Mouse (Mus musculus) spleen, postnatal 36 days (tissue): ENCODE results near the gene Fam178b.

Experiments
- DNase-seq, 2 experiments: peaks; one replicate each; pipeline ENCODE4 v3.0.0; 2022; ENCODE audit warnings: low spot score in 2 of 2, mixed read lengths in 1 of 2

Gene Fam178b

DNA sequence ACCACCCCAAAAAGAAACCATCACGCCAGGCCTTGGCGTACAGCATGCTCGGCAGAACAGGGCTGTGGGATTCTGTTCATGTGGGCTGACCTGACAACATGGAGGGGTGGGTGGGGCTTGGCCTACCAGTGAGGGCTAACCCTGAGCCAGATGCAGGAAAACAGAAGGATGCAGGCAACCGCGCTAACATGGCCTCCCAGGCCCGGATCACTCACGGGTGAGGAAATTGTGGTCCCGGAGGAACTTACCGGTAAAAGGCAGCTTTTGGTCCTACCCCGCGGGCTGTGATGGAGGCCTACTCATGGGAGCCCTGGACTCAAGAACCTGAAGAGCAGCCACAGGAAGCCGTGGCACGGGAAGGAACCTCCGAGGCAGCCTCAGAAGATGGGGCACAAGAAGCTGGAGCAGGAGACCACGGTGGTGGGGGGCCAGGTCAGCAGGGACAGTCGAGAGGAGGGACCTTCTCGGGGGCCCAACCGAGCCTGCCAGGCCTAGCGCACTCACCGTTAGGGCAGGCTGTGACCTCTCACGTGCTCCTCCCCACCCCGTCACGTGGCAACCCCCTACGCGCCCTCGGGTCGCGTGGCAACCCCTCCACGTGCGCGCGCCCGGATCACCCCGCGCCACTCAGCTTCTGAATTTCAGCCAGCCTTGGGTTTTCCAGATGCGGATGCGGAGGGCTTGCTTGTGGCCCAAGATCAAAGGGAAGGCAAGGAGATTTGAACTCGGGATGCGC lies at the start of gene Fam178b:
Gene Fam178b, minus strand, starts transcription at position 564 of the 736 bp plus-strand sequence.
- no peak for DNase-seq

DNA sequence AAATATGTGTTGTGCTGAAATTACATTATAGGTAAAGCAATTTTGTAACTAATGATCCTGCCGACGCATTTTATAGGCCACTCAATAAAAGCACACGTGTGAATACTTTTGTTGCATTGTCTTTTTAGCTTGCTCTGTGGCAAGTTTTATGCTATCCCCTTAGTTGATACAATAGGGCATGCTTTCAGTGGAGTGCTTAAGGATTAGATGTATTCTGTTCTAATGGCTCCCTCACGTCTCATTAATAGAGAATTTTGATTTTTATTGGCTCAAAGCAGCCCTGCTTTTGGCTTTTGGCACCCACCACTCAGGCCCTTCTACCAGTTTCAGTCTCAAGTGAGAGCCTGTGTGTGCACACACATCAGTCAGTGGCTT lies 41.1 kb upstream of the Fam178b start:
- no peak for DNase-seq

GRCm38 (mm10) chr1:36723146-36724056 lies 40.4 kb upstream of the Fam178b start:
- DNase-seq: no peak

DNA sequence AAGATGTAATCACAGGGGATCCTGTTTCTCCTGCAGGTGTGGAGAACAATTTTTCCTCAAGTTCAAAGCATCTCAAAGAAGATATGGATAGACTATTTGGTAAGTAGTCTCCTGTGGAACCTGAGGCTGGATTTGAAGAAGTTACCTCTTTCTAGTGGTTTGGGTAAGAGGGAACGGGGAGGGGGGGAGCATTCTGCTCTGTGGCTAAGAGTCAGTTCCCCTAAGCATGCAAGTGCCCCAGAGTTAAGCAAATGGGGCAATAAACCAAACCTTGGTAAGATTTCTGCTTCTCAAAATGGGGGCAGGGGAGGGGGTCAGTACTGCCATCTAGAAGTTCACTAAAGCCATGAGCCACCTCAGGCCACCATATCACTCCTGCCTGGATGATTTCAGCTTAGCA lies 35.8 kb upstream of the Fam178b start:
- DNase-seq: no peak

DNA sequence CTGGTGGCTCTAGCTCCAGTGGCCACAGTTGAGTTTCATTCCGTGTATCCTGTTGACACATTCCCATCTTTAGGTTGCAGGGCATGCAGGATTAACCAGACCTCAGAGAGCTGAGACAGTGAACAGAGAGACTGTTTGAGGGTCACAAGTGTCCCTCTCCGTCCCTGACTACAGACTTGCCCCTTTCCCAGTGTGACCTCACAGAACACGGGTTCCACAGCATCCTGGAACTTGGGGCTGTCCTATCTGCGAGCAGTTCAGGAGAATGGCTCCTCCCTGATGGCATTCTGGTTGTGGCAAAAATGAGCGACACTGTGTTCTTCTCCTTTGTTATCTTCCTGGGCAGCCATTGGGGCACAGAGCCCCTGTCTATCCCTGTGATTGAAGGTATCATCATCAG lies 31.3 kb upstream of the Fam178b start, which contains the start of gene Actr1b:
Gene Actr1b, minus strand, starts transcription at position 112 of the 400 bp plus-strand sequence.
- no peak for DNase-seq

DNA sequence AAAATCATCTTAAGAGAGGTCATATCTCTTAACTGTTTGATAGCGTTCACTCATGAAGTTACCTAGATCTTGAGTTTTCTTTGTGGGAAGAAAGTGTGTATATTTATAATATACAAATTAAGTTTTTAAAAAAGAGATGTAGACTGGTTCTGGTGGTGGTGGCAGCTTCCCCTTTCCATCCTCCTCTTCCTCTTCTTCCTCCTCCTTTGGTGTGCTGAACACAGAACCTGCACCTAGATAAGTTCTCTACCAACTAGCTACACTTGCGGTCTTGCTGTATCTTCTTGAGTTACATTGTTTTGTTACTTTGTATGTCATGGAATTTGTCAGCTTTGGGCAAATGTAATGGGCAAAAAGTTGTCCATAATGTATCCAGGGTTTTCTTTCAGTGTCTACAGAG lies 28.1 kb upstream of the Fam178b start:
- no peak for DNase-seq

DNA sequence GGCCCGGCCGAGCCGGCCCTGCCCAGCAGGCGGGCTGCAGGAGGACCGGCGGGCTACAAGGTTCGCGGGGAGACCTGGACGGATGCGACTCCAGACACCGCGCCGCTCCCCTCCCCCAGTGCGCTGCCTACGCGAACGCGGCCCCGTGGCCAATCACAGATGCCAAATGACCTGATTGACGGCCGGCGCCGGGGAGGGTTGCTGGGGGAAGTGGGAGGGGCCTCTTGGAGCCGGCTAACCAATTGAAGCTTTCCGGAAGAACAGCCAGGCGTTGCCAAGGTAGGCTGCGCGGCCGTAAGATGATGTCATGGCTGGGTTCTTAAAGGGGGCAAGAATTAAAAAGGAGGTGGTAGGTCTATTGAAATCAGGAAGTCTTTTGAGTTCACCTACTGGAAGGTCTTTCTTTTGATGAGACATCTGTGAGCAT lies 26.9 kb upstream of the Fam178b start, which contains the start of gene 4933424G06Rik:
Gene 4933424G06Rik, plus strand, starts transcription at position 296 of the 427 bp plus-strand sequence.
- peak; percentile 98 for DNase-seq

DNA sequence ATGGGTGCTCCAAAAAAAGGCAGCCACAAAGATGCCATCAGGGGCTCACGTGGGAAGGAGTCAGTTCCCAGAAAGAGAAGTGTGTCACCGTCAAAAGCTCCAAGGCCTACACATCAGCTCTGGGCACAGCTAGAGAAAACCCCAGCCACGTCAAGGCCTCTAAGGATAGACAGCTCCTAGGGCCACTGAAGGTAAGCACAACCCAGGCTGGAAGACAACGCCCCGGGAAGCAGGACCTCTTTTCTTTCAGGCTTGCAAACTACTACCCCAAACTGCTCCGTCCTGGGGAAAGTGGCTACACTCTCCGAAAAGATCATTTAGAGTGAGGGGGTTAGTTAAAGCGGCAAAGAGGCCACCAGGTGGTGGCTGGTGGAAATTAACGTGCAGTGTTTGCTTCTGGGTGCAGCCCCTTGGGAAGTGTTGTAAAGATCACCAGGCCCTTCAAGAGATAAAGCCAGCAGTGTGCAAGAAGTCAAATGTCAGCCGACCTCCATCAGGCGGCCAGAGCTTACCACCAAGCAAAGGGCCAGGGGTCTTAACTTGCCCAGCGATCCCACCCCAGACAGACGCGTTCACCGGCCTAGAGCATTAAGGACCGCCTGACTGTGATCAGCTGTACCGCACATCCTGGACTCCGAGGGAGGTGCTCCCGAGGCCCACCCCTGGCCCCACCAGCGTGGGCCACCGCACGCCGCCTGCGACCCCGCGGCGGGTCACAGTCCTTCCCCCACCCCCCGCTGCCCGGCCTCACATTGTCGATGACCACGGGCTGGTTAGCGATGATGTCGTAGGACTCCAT lies 26.3 kb upstream of the Fam178b start:
- DNase-seq: peak; percentile 28 to 48

- no peak for DNase-seq
Measured at GRCm38 (mm10) chr1:36708626-36709025, 25.6 kb upstream of the Fam178b start.

DNA sequence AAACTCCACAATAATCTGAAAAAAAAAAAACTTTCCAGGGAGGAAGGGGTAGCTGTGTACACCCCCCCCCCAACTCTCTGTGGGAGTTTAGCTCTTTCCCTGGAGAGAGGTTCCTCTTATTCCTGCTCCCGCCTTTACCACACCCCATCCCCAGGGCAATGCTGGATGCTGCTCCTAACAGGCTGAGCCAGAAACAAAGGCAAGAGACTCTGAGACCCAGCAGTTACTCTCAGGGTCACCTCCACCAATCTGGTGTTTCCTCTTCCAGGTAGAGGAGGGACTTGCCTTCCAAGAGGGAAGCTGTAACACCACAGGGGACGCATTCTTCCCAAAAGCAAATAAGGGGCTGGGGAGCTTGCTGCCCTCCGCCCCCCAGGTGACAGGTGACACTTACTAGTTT lies 24.8 kb upstream of the Fam178b start:
- DNase-seq: no peak

- DNase-seq: no peak
Measured at GRCm38 (mm10) chr1:36707166-36707565, 24.2 kb upstream of the Fam178b start.

DNA sequence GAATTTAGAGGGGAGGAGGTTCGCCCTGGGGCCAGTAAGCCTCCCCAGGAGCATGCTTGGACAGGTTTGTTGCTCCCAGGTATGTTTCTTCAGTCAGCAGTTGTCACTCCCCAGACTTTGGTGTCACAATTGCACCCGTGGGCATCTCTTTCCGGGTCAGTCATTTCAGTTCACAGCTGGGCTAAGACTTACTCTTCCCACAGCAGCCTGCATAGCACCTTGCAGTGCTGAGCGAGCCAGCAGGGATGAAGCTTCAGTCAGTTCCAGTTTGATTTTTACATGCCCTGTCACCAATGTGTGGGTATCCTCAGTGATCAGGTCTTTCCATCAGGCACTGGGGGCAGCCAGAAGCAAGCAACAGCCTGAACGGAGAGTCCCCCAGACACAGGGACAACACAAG lies 14.0 kb upstream of the Fam178b start:
- DNase-seq: no peak

- no peak for DNase-seq
Measured at GRCm38 (mm10) chr1:36696411-36696810, 13.4 kb upstream of the Fam178b start.

- DNase-seq: no peak
Measured at GRCm38 (mm10) chr1:36694871-36695270, 11.9 kb upstream of the Fam178b start.

DNA sequence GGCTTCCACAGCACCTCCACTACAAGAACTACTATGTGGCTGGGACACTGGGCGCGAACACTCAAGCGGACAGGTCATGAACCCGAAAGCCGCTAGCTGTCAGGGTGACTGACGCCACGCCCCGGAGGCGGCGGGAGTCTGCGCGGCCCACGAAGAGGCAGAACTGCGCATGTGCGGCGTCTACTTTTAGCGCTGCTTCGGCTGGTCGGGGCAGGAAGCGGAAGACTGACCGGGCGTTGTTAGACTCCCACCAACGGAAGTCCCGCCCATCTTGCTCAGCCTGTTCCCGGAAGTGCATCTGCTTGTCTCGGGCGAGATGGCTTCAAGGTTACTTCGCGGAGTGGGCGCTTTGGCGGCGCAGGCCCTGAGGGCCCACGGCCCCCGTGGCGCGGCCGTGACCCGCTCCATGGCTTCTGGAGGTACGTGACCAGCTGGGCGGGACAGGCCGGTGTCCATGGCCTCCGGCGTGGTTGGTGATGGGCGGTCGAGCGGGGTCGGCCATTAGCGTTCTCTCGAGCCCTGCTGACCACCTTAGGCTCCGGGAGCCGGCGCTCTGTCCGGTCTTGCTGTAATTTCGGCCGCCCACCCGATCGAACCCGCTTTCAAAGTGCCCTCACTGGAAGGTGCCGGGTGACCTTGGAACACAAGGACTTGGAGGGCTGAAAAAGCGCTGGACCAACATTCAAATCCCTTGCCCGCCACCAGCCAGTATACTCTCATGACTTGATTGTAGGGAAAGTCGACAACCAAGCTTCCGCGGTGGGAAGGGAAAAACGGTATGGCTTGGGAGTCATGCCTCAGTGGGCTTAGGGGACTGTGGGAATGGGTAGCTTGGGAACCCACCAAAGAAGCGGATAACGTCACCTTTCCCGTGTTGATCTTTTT lies 8.5 kb upstream of the Fam178b start, which contains the start of gene Cox5b:
Gene Cox5b, plus strand, starts transcription at position 179 of the 885 bp plus-strand sequence.
- DNase-seq: peak; percentile 97 to 98

GRCm38 (mm10) chr1:36690671-36691235 lies 7.8 kb upstream of the Fam178b start:
- DNase-seq: no peak

DNA sequence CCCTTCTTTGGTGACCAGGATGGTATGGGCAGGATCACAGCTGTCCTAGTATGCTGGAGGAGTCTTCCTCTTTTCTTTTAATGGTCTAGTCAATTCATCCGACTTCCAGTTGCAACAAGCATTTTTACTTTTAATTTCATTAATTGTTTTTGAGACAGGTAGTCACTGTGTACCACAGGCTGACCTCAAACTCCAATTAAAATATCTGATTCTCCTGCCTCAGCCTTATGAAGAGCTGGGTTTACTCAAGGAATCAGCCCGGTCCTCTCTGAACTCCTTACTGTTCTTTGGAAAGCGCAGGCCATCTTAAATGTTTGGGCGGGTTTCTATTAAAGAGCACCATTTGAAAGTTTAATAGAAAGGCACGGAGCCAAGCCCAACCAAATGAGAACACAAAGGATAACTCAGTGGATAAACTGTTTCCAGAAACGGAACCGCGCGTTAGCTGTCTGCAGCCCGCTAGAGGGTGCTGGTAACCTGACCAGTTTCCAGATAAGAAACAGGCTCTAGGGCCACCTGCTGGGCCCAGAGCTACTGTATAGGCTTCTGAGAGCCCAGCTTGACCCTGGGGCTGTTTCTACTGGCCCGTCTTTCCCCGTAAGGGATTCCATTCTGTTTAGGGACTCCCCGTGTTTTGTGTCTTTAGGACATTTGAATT lies 956 bp upstream of the Fam178b start:
- DNase-seq: peak; percentile 70 to 71

GRCm38 (mm10) chr1:36680893-36681292 lies 2.1 kb downstream of the Fam178b start:
- DNase-seq: no peak

DNA sequence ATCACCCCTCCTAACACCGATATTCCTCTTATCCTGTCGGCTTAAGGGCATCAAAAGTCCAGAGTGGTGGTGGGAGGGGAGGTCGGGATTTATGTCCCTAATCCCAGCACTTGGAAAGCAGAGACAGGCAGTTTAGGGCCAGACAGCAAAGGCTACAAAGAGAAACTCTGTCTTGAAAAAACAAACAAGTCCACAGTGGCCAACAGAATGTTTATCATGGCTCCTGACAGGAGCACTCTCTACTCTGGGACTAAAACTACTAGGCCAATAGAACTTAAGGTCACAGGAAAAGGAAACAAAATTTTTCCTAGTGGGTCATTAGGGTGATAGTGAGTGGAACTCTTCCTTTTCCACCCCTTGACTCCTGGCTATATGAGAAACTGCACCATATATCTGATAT lies 8.0 kb downstream of the Fam178b start:
- no peak for DNase-seq
